Mouse (Mus musculus) cerebellum, adult 9-11 months (tissue): Measurements from ENCODE around the gene Naaladl2.

Experiments used
- DNase-seq: peaks from one replicate; pipeline ENCODE4 v3.0.0; 2022

Naaladl2 gene

DNA sequence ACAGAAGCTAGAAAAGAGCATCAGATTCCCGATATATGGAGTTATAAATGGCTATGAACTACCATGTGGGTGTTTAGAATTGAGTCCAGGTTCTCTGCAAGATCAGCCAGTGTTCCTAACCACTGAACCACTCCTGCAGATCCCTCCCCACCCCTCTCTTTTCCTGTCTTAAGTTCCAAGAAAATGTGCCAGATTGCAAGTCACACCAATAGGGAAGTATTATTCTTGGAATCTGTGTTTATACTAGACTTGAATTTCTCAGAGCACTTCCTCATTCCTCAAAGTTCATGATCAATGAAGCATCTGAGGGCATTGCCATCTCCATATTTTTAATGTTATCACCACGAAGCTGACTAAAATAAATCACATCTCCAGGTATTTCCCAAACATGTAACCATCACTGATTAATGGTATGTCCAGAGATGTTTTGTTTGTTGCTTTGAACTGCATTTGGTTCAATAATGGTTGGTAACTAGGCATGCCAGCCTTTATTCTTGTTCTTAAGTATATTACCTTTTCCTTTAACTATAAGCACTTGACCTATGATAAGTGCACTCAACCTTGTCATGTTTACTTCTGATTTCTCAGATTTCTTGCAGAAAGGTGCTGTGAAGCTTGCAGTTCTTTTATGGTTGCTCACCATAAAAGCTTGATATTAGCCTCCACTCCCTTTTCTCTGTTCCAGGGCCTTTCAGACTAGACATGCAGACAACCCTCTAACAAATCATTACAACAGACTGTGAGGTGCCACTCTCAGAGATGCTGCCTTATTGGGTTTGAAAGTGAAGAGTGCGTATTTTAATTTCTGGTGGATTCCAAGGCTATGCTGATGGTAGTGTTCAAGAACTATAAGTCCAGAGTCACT, 475.8 kb downstream of the Naaladl2 start:
- no peak for DNase-seq

DNA sequence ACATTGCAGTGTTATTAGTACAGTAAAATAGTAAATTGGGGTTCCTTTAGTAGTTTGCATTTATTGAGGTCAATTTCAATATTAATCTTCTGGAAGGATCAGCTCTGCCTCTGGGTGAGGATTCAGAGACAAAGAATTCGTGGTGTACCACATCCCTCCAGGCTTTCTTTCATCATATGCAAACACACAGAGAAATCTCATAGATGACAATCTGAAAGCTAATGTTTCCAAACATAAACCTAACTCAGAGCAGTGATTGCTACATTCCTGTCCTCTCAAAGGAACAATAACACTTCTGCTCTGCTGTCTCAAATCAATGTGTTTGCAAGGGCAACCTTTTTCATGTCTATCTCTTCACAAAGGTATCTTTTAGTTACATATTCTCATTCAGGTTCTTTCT, 478.7 kb downstream of the Naaladl2 start:
- no peak for DNase-seq

GRCm38 (mm10) chr3:24663749-24664148, 480.3 kb downstream of the Naaladl2 start:
- DNase-seq: no peak

DNA sequence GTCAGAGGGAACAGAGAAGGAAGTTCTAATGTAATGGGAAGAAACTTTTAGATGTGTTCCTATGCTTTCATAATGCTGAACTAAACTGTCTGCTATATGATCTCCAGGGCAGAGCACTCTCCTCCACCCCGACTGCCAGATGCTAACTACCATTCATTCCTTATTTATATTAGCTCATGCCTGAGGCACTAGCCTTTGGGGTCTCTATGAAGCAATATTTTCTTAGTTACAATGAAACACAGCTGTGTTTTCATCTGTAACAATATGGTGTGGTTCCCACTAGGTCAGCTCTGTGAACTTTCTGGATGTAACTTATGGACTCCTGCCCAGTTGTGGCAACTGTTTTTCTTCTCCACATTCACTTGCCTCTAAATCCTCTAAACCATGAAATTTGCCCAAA, 514.0 kb downstream of the Naaladl2 start:
- no peak for DNase-seq

- peak; percentile 9 for DNase-seq
Measured at GRCm38 (mm10) chr3:24605485-24605884, 538.6 kb downstream of the Naaladl2 start.

DNA sequence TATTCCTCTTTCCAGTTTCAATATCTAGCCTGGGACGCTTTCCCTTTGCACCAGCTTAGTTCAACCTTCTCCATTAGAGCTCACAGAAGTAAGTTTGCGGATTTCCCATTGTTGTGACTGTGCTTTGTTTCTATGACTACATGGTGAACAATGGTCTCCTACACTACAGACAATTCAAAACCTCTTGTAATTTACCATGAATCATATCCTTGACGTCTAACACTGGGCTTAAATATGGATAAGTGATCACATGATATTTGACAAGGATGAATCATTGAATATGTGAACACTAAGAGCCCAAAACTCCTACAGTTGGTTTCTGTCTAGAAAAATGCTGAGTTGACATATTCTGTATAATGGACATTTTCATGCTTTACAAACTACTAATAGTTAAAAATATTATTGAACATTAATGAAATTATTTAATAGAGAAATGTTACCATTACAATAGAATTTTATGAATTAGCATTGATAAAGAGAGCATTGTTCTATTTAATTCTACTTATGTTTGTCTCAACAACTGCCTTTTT, 539.2 kb downstream of the Naaladl2 start:
- DNase-seq: no peak

DNA sequence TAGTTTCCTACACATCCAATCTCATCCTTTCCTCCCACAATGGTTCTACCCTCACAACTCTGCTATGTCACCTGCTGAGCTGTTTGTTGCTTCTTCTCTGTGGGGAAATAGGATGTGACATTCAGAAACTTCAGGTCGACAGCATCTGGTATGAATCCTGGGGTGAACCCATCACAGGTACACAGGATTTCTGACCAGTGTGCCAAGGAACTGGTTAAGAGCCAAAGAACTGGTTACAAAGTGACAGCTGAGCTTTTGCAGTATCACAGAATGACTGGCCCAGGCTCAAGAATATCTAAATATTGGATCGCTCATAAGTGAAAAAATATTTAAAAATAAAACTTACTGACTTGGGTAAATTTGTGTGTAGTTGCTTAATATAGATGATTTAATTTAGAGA, 548.6 kb downstream of the Naaladl2 start:
- peak; percentile 30 for DNase-seq

DNA sequence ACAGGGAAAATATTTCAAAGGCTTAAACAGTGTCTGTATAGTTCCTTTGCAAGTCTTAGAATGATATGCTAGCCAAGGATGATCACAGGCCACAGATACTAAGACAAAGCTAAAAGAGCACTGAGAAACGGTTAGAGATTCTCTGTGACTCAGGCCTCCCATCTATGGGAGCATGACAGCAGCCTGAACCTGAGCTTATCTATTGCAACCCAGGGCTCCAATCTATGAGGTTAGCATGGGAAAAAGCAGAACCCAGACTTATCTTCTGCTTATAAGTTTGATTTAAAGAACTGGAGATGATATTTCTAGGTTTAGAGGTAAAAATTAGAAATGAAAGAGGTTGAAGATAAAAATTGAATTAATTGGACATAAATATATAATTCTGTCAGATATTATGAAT, 587.4 kb downstream of the Naaladl2 start:
- no peak for DNase-seq

- DNase-seq: no peak
Measured at GRCm38 (mm10) chr3:24553701-24554100, 590.4 kb downstream of the Naaladl2 start.

- no peak for DNase-seq
Measured at GRCm38 (mm10) chr3:24552631-24553030, 591.4 kb downstream of the Naaladl2 start.

- DNase-seq: no peak
Measured at GRCm38 (mm10) chr3:24533775-24534458, 610.1 kb downstream of the Naaladl2 start.

GRCm38 (mm10) chr3:24514918-24515317, 629.1 kb downstream of the Naaladl2 start:
- no peak for DNase-seq

- DNase-seq: no peak
Measured at GRCm38 (mm10) chr3:24486456-24487112, 657.5 kb downstream of the Naaladl2 start.

DNA sequence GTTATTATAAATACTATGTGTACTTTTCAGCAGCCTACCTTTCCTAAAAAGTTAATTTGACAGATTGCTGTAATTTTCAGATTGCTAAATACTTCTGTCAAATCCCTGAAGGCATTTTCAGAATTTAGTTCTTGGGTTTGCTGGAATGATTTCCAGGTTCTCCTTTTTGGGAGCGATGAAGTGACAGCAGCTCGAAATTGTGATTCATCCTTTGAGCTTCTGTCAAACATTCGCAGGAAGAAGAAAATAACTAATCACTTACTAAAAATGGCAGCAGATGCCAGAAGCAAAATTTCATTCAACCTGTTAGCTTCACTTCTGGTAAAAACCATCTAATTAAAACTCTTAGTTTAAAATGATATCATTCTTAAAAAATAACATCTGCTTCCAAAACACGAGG, 680.1 kb downstream of the Naaladl2 start:
- DNase-seq: no peak

- DNase-seq: no peak
Measured at GRCm38 (mm10) chr3:24440621-24441020, 703.4 kb downstream of the Naaladl2 start.

DNA sequence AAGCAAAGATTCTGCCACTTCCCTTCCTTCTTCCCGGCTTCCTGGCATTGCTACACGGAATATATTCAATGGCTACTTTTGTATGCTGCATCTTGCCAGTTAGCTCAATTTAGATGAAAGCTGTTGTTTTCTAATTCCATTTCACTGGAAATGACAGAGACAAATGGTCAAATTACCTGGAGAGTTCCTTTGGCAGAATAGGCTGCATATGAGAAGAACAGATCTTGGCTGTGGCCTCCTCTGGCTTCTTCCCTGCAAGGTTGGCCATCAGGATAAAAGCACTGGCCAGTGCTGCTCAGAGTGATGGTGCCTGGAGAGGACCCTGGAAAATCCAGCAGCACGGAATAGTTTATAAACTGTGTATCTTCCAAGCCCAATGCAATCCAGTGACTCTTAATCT, 711.3 kb downstream of the Naaladl2 start:
- peak; percentile 34 for DNase-seq

DNA sequence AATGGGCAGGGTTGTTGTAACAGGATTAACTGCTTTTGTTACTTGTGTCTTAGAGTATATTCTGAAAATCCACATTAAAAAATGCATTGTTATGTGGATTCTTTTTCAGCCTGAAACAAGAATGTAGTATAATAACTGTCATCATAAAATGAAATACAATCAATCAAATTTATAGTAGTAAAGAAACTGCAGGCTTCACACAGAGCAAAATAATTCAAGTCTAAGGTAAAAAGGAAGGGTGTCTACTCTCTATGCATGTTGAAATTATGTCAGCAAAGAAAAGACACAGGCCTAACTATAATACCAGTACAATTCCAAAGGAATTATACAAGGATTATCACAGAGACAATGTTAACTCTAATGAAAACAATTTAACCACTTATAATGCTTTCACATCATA, 752.3 kb downstream of the Naaladl2 start:
- no peak for DNase-seq

GRCm38 (mm10) chr3:24391311-24391710, 752.8 kb downstream of the Naaladl2 start:
- no peak for DNase-seq

GRCm38 (mm10) chr3:24355010-24355409, 789.1 kb downstream of the Naaladl2 start:
- no peak for DNase-seq

DNA sequence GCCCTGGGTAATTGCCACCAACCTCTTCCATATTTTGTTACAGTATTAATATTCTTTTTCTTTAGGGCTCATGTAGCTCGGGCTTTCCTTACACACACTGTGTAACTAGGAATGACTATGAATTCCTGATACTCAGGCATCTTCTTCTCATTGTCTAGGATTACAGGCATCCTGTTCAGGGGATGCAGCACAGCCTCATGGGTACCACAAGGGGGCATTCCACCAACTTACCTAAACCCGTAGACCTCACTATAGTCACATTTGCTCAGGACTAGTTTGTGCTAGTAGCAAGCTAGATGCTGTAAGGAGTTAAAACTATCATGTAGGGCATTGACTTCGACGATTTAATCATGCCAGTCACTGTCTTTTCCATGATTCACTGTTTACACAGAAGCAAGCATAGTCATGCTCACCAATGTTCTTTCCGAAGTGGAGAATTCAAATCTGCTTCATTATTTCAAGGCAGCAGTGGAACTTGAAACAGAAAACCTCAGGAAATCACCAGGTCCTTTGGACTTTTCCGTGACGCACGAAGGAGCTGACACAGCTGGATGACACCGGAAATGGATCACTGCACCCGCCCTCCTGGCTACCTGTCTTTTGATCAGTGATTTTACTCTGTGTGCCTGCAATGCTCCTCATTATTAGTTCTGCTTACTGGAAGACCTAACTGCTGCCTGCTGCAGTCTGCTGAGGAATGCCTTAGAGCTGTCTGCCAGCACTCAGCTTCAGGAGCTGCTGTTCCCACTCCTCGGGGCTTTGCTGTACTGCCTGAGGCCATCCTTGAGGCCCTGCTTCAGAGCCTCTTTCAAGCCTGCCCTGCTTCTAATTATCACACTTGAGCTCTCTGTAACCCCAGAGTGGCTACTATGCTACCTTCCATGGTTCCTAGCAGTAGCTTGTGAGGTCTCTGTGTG, 822.3 kb downstream of the Naaladl2 start:
- no peak for DNase-seq

- DNase-seq: peak; percentile 91
Measured at GRCm38 (mm10) chr3:24314658-24315297, 829.3 kb downstream of the Naaladl2 start.

DNA sequence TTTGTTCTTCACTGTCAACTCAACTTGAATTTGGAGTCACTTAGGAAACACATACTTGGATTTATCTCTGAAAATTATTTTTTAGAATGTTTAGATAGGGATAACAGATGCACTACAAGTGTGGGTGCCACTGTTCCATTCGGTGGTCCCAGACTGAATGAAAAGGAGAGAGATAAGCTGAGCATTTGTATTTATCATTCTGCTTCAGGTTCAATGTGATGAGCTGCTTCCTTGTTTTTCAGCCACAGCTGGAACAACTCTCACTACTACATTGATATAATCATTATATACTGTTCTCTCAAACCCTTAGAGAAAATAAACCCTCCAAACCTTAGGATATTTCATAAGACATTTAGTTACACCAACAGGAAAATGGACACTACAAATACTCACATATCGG, 918.6 kb downstream of the Naaladl2 start:
- no peak for DNase-seq
